Mouse (Mus musculus): ENCODE measurements around the gene Aven. TPM values are rescaled to one million over a fixed set of nuclear protein-coding genes. Genes with fewer than 3 reads are reported as not detected.
A peak's percentile ranks its signal among the peaks of the same experiment; 100 is the strongest.

Aven gene
- total RNA-seq, 2 experiments from 2014 or later: 7.3 to 10.8 TPM

GRCm38 (mm10) chr2:112484886-112485285, 7.9 kb upstream of the Aven start:
- no peak for DNase-seq
- intact Hi-C loops (cut with DNase I): no loop called here

GRCm38 (mm10) chr2:112490483-112491196, 2.1 kb upstream of the Aven start:
- DNase-seq: peak; percentile 7
- intact Hi-C loops (cut with DNase I): no loop called here

- intact Hi-C loops (cut with DNase I): no loop called here
- no peak for DNase-seq
These were observed 1.1 kb upstream of the Aven start for GRCm38 (mm10) chr2:112491629-112492028.

- DNase-seq: no peak
- intact Hi-C loops (cut with DNase I): no loop called here
These were observed 321 bp upstream of the Aven start for GRCm38 (mm10) chr2:112492431-112492855.

- no peak for DNase-seq
- intact Hi-C loops (cut with DNase I): no loop called here
These were observed 936 bp downstream of the Aven start for GRCm38 (mm10) chr2:112493539-112494260.

- intact Hi-C loops (cut with DNase I): no loop called here
- no peak for DNase-seq
These were observed 5.1 kb downstream of the Aven start for GRCm38 (mm10) chr2:112497851-112498250.

- peak; percentile 73 for DNase-seq
- intact Hi-C loops (cut with DNase I): loop anchor here (10.0 kb wide), 1 partner anchor 264 kb away; no protein-coding TSS in a partner anchor
These were observed 8.4 kb downstream of the Aven start for GRCm38 (mm10) chr2:112501209-112501608.

DNA sequence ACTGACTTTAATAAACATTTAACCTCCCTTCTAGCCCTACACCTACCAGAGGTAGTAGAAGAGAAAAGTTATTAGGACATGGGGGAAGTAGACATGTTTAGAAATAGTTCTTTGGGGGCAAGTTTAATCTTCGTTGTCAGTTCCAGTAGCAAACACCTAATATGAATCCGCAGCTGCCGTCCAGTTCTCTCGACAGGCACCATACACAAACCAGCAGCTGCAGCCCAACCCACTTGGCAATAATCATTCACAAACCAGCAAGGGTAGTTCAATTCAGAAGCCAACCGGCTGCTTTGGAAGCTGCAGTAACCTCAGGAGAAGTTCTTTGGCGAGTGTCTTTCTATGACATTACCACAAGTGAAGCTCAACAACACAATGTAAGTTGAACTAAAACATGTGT, 11.2 kb downstream of the Aven start:
- intact Hi-C loops (cut with DNase I): loop anchor here (10.0 kb wide), 1 partner anchor 261 kb away; no protein-coding TSS in a partner anchor
- no peak for DNase-seq

DNA sequence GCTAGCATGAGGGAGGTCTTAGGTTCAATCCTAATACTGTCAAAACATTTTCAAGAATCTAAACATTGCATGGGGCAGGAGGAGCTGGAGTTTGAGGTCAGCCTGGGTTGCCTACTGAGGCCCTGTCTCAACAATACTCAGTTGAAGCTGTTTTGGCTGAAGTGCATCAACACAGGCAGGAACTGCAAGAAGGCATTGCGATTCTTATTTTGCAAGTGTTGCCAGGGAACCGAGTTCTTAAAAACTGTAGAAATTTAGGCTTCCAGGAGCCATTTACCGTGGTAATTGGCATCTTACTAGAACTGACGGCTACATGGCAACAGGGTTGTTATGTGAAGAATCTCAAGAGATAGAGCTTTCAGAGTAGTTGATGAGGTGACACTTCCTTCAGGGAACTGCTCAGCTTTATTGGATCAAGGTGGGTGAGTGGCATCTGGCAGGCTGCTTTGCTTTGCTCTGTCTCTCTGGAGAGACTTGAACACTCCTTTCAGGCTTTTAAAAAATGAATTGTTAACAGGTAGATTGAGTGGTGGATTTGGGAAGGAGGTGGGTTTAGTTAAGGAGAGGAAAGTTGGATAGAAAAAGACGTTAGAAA, 14.2 kb downstream of the Aven start:
- intact Hi-C loops (cut with DNase I): loop anchor here (10.0 kb wide), 1 partner anchor 258 kb away; no protein-coding TSS in a partner anchor
- DNase-seq: no peak

DNA sequence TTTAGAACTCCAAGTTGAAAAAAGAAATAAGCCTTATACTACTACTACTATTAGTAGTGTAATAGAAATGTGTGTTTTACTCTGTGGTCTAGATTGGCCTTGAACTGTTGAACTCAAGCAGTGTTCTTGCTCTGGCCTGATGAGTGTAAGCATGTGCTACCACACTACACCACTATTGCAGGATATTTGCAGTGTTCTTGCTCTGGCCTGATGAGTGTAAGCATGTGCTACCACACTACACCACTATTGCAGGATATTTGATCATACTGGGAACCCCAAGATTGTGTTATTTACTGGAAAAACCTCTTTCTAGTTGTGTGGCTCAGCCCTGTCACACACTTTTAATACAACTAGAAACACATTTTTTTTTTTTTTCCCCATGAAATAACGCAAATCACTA, 14.7 kb downstream of the Aven start:
- no peak for DNase-seq
- intact Hi-C loops (cut with DNase I): loop anchor here (10.0 kb wide), 1 partner anchor 257 kb away; no protein-coding TSS in a partner anchor

GRCm38 (mm10) chr2:112510140-112510539, 17.4 kb downstream of the Aven start:
- intact Hi-C loops (cut with DNase I): no loop called here
- no peak for DNase-seq

DNA sequence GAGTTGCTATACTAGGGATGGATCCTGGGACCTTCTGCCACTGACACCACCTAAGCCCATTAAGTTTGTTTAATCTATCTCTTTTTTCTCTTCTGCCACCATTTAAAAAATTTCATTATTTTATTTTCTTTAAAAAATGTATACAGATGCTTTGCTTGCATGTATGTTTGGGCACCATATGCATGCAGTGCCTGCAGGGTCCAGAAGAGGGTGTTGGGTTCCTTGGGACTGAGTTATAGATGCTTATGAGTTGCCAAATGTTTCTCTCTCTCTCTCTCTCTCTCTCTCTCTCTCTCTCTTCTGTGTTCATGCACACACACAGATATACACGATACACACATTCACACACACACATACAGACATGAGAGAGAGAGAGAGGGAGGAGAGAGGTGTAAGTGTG, 20.3 kb downstream of the Aven start:
- no peak for DNase-seq
- intact Hi-C loops (cut with DNase I): no loop called here

- DNase-seq: no peak
- intact Hi-C loops (cut with DNase I): no loop called here
These were observed 24.0 kb downstream of the Aven start for GRCm38 (mm10) chr2:112516728-112517127.

DNA sequence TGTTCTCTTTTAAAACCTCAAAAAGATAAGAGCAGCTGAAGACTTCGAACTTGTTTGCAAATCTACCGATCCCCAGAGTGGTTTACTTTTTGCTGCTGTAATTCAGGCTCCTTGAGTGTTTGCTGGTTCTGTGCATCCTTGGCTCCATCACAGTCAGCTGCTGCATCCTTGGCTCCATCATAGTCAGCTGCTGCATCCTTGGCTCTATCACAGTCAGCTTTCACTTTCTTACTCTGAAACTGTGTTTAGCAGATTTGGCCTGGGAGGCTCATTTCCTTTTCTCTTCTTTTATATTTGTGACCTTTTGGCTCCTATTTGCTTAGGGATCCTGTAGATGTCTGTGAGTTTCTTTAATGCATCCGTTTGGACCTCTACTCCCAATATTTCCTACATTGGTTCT, 24.5 kb downstream of the Aven start:
- intact Hi-C loops (cut with DNase I): no loop called here
- DNase-seq: no peak

- intact Hi-C loops (cut with DNase I): no loop called here
- DNase-seq: no peak
These were observed 25.8 kb downstream of the Aven start for GRCm38 (mm10) chr2:112518541-112518940.

DNA sequence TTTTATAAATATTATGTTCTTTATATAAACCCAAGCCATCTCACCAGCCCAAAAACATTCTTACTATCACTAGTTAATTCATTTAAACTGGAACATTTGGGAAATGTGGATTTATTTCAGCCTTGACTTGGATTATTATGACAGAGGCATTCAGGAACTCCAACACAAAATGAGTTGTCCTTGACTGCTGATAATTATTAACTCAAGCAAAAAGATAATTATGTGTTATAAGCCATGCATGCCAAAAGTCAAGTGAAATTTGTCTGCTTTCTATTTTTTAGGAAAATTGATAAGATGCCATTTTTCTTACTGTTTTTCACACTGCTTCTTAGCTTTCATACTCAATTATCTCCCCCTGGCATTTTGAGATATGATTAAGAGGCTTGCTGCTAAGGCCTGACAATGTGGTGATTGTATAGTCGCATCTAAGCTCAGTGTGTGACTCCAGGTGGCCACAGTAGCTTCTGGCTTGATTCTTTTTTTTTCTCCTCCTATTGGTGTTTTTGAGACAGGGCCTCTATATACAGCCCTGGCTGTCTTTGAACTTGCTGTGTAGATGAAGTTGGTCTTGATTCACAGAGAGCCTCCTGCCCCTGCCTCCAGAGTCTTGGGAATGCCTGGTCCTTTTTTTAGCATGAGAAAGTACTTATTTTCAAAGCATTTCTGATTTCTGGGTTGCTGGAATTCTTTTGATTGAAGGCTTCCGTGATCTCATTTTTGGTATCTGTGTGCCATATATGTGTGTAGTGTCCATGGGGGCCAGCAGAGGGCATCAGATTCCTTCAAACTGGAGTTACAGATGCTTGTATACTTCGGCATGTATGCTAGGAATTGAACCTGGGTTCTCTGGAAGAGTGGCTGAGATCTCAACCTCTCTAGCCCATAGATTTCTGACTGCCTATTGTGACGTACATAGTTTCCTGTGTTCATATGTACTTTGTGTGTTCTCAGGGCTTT, 28.0 kb downstream of the Aven start:
- intact Hi-C loops (cut with DNase I): no loop called here
- DNase-seq: no peak

GRCm38 (mm10) chr2:112526933-112527332, 34.2 kb downstream of the Aven start:
- no peak for DNase-seq
- intact Hi-C loops (cut with DNase I): no loop called here

DNA sequence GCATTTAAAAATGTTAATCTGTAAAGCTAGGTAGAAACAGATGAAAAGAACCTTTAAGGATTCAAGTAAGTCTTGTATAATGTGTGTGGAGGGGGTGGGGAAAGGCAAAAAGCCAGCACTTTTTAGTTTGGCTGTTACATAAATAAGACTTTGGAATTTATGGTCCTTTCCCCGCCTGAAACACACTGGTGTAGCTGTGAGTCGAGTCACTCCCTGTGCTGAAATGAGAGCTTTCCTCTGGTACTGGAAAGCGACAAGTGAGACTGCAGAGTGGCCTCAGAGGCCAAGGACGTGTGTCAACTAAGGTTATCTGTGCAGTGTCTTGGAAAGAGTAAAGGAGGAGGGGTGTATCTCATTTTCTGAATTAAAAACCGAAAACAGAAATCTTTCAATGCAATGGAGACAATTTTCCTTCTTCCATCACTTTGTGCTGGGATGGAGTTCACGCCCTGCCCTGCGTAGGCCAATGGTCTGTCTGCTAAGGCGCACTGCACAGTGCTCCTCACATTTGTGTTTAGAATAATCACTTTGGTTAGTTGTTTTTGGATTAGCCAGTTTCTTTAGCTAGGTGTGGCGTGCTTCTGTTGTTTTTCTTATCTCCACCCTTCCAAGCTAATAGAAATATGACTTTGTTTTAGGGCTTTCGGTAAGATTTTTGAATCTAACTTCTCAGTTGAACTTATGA, 40.2 kb downstream of the Aven start:
- DNase-seq: no peak
- intact Hi-C loops (cut with DNase I): loop anchor here (10.0 kb wide), 1 partner anchor 232 kb away; no protein-coding TSS in a partner anchor

DNA sequence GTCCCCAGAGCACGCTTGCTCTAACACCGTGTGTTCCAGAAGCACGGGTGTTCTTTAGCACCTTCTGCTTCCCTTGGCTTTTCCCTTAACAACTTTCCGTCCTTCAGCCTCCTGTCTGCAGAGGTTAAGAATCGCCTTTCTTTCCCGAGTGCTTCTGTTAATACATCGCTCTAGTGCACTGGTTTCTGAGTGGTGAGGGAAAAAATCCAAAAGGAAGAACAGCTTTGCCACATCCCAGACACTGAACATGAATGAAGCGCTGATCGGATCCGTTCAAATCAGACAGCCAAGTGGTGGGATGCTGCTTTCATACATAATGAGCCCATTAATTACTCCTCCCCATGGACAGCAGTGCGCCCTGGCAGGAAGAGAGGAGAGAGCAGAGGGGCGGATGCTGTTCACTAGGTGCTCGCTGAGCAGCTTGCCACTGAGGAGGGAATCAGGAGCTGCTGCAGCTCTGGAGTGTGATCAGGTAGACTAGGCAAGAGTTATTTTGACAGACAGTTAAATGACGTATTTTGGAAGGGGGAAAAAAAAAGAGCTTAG, 42.0 kb downstream of the Aven start:
- peak; percentile 11 for DNase-seq
- intact Hi-C loops (cut with DNase I): loop anchor here (10.0 kb wide), 1 partner anchor 230 kb away; no protein-coding TSS in a partner anchor

All from left cerebral cortex, postnatal 4 days (tissue).